Mouse (Mus musculus): Measurements from ENCODE around the gene Fh1.

DNA sequence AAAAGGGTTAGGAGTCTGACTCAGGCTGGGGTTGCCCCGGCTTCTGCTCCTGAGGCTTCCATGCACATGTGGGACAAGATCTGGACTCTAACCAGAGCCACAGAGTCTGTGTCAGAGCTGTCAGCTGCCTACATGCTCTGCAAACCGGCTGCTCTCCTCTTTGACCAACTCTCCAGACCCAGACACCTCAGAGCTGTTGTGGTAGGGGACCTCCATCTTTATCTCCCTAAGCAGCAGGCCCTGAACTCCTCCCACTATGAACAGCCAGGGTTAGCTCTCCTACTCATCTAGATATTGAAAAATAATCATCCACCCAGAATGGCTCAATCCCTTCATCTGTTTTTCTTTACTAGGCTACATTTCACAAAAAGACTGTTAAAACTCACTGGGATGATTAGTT, 40.2 kb downstream of the Fh1 start:
- no peak for TF ChIP-seq CTCF (IDR thresholded peaks at IDR 0.05; ENCODE audit: borderline replicate concordance, extremely low read depth, insufficient read depth, insufficient read length)
- no peak for TF ChIP-seq POLR2A (IDR thresholded peaks at IDR 0.05; ENCODE audit: borderline replicate concordance, extremely low read depth, insufficient read depth, insufficient read length, poor library complexity, severe bottlenecking)

Data from brain, embryonic 14.5 days (tissue).